Mouse (Mus musculus): ENCODE measurements around the gene Gsdma.

DNA sequence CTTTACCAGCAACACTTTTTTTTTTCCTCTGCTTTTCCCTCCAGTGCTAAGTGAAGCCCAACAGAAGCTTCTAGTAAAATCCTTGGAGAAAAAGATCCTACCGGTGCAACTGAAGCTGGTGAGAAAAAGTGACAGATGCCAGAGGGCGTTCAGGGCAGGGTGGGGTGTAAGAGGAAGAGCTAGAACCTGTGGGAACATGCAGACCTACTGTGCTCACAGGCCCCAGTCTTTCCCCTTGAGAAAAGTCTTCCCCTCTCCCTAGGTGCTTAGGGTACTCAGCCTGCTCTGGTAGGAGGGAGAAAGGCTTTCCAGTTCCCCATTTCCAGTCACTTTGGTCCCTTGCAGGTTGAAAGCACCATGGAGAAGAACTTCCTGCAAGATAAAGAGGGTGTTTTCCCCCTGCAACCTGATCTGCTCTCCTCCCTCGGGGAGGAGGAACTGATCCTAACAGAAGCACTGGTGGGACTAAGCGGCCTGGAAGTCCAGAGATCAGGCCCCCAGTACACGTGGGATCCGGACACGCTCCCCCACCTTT, 11.7 kb downstream of the Gsdma start:
- TF ChIP-seq CTCF (IDR thresholded peaks at IDR 0.05; ENCODE audit: control insufficient read depth, insufficient read depth, insufficient read length) (no peak), MAX (IDR thresholded peaks at IDR 0.05) (no peak), CEBPB (IDR thresholded peaks at IDR 0.05; ENCODE audit: low read depth) (no peak), USF1 (IDR thresholded peaks at IDR 0.05; ENCODE audit: low read depth) (no peak), FOSL1 (IDR thresholded peaks at IDR 0.05; ENCODE audit: insufficient read depth, low read length, poor library complexity, severe bottlenecking) (no peak), MYOG (IDR thresholded peaks at IDR 0.05; ENCODE audit: control insufficient read depth, extremely low read depth, insufficient read length) (no peak), MYOD1 (IDR thresholded peaks at IDR 0.05; ENCODE audit: control insufficient read depth, insufficient read length, low read depth) (no peak)

Measured in C2C12 (cell line).